Mouse (Mus musculus): Measurements from ENCODE around the gene Gnpat. TPM values are rescaled to one million over a fixed set of nuclear protein-coding genes. Genes with fewer than 3 reads are reported as not detected.

Gnpat gene
- total RNA-seq, 2 experiments from 2014 or later: 105 to 106 TPM

GRCm38 (mm10) chr8:124897386-124898250 is 34.8 kb downstream of the Gnpat start, which contains the start of the genes Exoc8 and Sprtn:
Exoc8 (minus strand) TSS chr8:124897705.
Sprtn (plus strand) TSS chr8:124897886.
- peak; percentile 99 for DNase-seq (ENCODE audit: low spot score in 2 of 2)

GRCm38 (mm10) chr8:124898251-124898905 is 35.5 kb downstream of the Gnpat start:
- peak in 1 of 2 experiments; percentile 18 for DNase-seq (ENCODE audit: low spot score in 2 of 2)

GRCm38 (mm10) chr8:124903198-124903597 is 40.4 kb downstream of the Gnpat start:
- DNase-seq (ENCODE audit: low spot score in 2 of 2): no peak

GRCm38 (mm10) chr8:124905482-124905881 is 42.6 kb downstream of the Gnpat start:
- no peak for DNase-seq (ENCODE audit: low spot score in 2 of 2)

GRCm38 (mm10) chr8:124909936-124910335 is 47.1 kb downstream of the Gnpat start:
- DNase-seq (ENCODE audit: low spot score in 2 of 2): no peak

- DNase-seq (ENCODE audit: low spot score in 2 of 2): no peak
Observed at GRCm38 (mm10) chr8:124910349-124910748, 47.5 kb downstream of the Gnpat start.

- no peak for DNase-seq (ENCODE audit: low spot score in 2 of 2)
Observed at GRCm38 (mm10) chr8:124911938-124912872, 49.4 kb downstream of the Gnpat start.

- no peak for DNase-seq (ENCODE audit: low spot score in 2 of 2)
Observed at GRCm38 (mm10) chr8:124914061-124914460, 51.2 kb downstream of the Gnpat start.

- DNase-seq (ENCODE audit: low spot score in 2 of 2): no peak
Observed at GRCm38 (mm10) chr8:124917741-124918484, 55.1 kb downstream of the Gnpat start.

- no peak for DNase-seq (ENCODE audit: low spot score in 2 of 2)
Observed at GRCm38 (mm10) chr8:124921369-124922279, 58.8 kb downstream of the Gnpat start.

GRCm38 (mm10) chr8:124922490-124923089 is 59.8 kb downstream of the Gnpat start:
- no peak for DNase-seq (ENCODE audit: low spot score in 2 of 2)

- DNase-seq (ENCODE audit: low spot score in 2 of 2): no peak
Observed at GRCm38 (mm10) chr8:124923971-124924652, 61.3 kb downstream of the Gnpat start.

- DNase-seq (ENCODE audit: low spot score in 2 of 2): no peak
Observed at GRCm38 (mm10) chr8:124925544-124926266, 62.9 kb downstream of the Gnpat start.

- no peak for DNase-seq (ENCODE audit: low spot score in 2 of 2)
Observed at GRCm38 (mm10) chr8:124926351-124926771, 63.5 kb downstream of the Gnpat start.

- no peak for DNase-seq (ENCODE audit: low spot score in 2 of 2)
Observed at GRCm38 (mm10) chr8:124929006-124929405, 66.2 kb downstream of the Gnpat start.

GRCm38 (mm10) chr8:124930086-124930485 is 67.3 kb downstream of the Gnpat start:
- DNase-seq (ENCODE audit: low spot score in 2 of 2): no peak

- no peak for DNase-seq (ENCODE audit: low spot score in 2 of 2)
Observed at GRCm38 (mm10) chr8:124930649-124931048, 67.8 kb downstream of the Gnpat start.

- DNase-seq (ENCODE audit: low spot score in 2 of 2): no peak
Observed at GRCm38 (mm10) chr8:124932435-124932834, 69.6 kb downstream of the Gnpat start.

Measured in adrenal gland, postnatal 4 days (tissue).